Mouse (Mus musculus) layer of hippocampus, postnatal 25 days (tissue): ENCODE results near the gene Ubxn7. TPM values are rescaled to one million over a fixed set of nuclear protein-coding genes. Genes with fewer than 3 reads are reported as not detected.
"Not testable (repeated sequence)": the region's sequence is repeated elsewhere in the genome, so short reads cannot be mapped to it uniquely, and the experiment has no call there.

ENCODE experiments used
- DNase-seq, 2 experiments: peaks; one replicate each; pipeline ENCODE4 v3.0.0; 2022; ENCODE audit warnings: mixed read lengths in 2 of 2, low spot score in 1 of 2; ENCODE audit errors: extremely low spot score in 1 of 2
- total RNA-seq, 2 experiments: library from RNA; stranded (reverse); gene quantifications; 2 replicates each; pipeline ENCODE4 v1.2.3; 2021

The Ubxn7 gene
- total RNA-seq = 10 to 100 TPM; 49.4 to 58.2 TPM

- DNase-seq = peak; percentile 96
These were observed at the start of gene Ubxn7 for GRCm38 (mm10) chr16:32332040-32332555. Gene Ubxn7 (plus strand): TSS chr16:32332257.

GRCm38 (mm10) chr16:32282608-32283007 is 49.4 kb upstream of the Ubxn7 start:
- DNase-seq = no peak

- no peak for DNase-seq
These were observed 40.2 kb upstream of the Ubxn7 start for GRCm38 (mm10) chr16:32291821-32292220.

- not testable (repeated sequence) for DNase-seq
These were observed 32.4 kb upstream of the Ubxn7 start for GRCm38 (mm10) chr16:32299617-32300016.

GRCm38 (mm10) chr16:32303046-32303445 is 29.0 kb upstream of the Ubxn7 start:
- no peak for DNase-seq

- DNase-seq = no peak
These were observed 28.2 kb upstream of the Ubxn7 start for GRCm38 (mm10) chr16:32303886-32304285.

GRCm38 (mm10) chr16:32311970-32312369 is 20.1 kb upstream of the Ubxn7 start:
- DNase-seq = no peak

- DNase-seq = no peak
These were observed 19.7 kb upstream of the Ubxn7 start for GRCm38 (mm10) chr16:32312386-32312785.

- DNase-seq = no peak
These were observed 19.2 kb upstream of the Ubxn7 start for GRCm38 (mm10) chr16:32312859-32313258.

GRCm38 (mm10) chr16:32316601-32317000 is 15.5 kb upstream of the Ubxn7 start:
- DNase-seq = no peak

GRCm38 (mm10) chr16:32323953-32324352 is 8.1 kb upstream of the Ubxn7 start:
- DNase-seq = no peak

GRCm38 (mm10) chr16:32330876-32331670 is 984 bp upstream of the Ubxn7 start:
- DNase-seq = no peak

GRCm38 (mm10) chr16:32332556-32333511 is 777 bp downstream of the Ubxn7 start:
- peak; percentile 24 to 35 for DNase-seq

GRCm38 (mm10) chr16:32335146-32335545 is 3.1 kb downstream of the Ubxn7 start:
- DNase-seq = no peak

- no peak for DNase-seq
These were observed 4.1 kb downstream of the Ubxn7 start for GRCm38 (mm10) chr16:32336026-32336780.

GRCm38 (mm10) chr16:32337001-32337400 is 4.9 kb downstream of the Ubxn7 start:
- no peak for DNase-seq

- no peak for DNase-seq
These were observed 8.4 kb downstream of the Ubxn7 start for GRCm38 (mm10) chr16:32340451-32340850.

- DNase-seq = no peak
These were observed 13.5 kb downstream of the Ubxn7 start for GRCm38 (mm10) chr16:32345521-32345920.

GRCm38 (mm10) chr16:32350776-32351175 is 18.7 kb downstream of the Ubxn7 start:
- DNase-seq = no peak

GRCm38 (mm10) chr16:32363530-32363929 is 31.5 kb downstream of the Ubxn7 start:
- DNase-seq = no peak
